Mouse (Mus musculus) ovary, postnatal 10 days (tissue): ENCODE data around the gene Klf12.

Source experiments
- DNase-seq: peaks from one replicate; pipeline ENCODE4 v3.0.0; 2022; ENCODE audit warnings: low spot score

Gene Klf12

GRCm38 (mm10) chr14:100132479-100132878 is 152.0 kb downstream of the Klf12 start:
- no peak for DNase-seq

GRCm38 (mm10) chr14:100126126-100126525 is 158.4 kb downstream of the Klf12 start:
- no peak for DNase-seq

GRCm38 (mm10) chr14:100121075-100121474 is 163.4 kb downstream of the Klf12 start:
- DNase-seq, result no peak

- DNase-seq, result no peak
Observed at GRCm38 (mm10) chr14:100119866-100120265, 164.6 kb downstream of the Klf12 start.

GRCm38 (mm10) chr14:100113419-100113818 is 171.1 kb downstream of the Klf12 start:
- DNase-seq, result no peak

- DNase-seq, result no peak
Observed at GRCm38 (mm10) chr14:100111735-100112134, 172.7 kb downstream of the Klf12 start.

GRCm38 (mm10) chr14:100109563-100109962 is 174.9 kb downstream of the Klf12 start:
- DNase-seq, result no peak

GRCm38 (mm10) chr14:100105570-100105969 is 178.9 kb downstream of the Klf12 start:
- DNase-seq, result no peak

GRCm38 (mm10) chr14:100104818-100105217 is 179.7 kb downstream of the Klf12 start:
- no peak for DNase-seq

GRCm38 (mm10) chr14:100103818-100104217 is 180.7 kb downstream of the Klf12 start:
- DNase-seq, result no peak

- no peak for DNase-seq
Observed at GRCm38 (mm10) chr14:100097208-100098189, 187.0 kb downstream of the Klf12 start.

GRCm38 (mm10) chr14:100095730-100096129 is 188.7 kb downstream of the Klf12 start:
- DNase-seq, result no peak

GRCm38 (mm10) chr14:100090517-100090916 is 194.0 kb downstream of the Klf12 start:
- DNase-seq, result no peak

GRCm38 (mm10) chr14:100079620-100080019 is 204.9 kb downstream of the Klf12 start:
- no peak for DNase-seq

- no peak for DNase-seq
Observed at GRCm38 (mm10) chr14:100072431-100073195, 211.9 kb downstream of the Klf12 start.

- no peak for DNase-seq
Observed at GRCm38 (mm10) chr14:100069543-100070090, 214.9 kb downstream of the Klf12 start.

- no peak for DNase-seq
Observed at GRCm38 (mm10) chr14:100068715-100069114, 215.8 kb downstream of the Klf12 start.

GRCm38 (mm10) chr14:100062516-100062915 is 222.0 kb downstream of the Klf12 start:
- DNase-seq, result no peak

GRCm38 (mm10) chr14:100054150-100054549 is 230.3 kb downstream of the Klf12 start:
- no peak for DNase-seq

GRCm38 (mm10) chr14:100053456-100053855 is 231.0 kb downstream of the Klf12 start:
- DNase-seq, result no peak

GRCm38 (mm10) chr14:100052876-100053275 is 231.6 kb downstream of the Klf12 start:
- no peak for DNase-seq

GRCm38 (mm10) chr14:100045431-100045830 is 239.0 kb downstream of the Klf12 start:
- DNase-seq, result no peak

GRCm38 (mm10) chr14:100041823-100042222 is 242.7 kb downstream of the Klf12 start:
- no peak for DNase-seq
